In genomic region chr19:6849506-6850068, GRCm38 (mm10) we compare ENCODE assay signal across 19 mouse cellular contexts. TPM values are rescaled to one million over a fixed set of nuclear protein-coding genes. Genes with fewer than 3 reads are reported as not detected.
A peak's percentile ranks its signal among the peaks of the same experiment; 100 is the strongest.
DNase-seq lines count a peak whose midpoint lies in the region; ATAC-seq and TF ChIP-seq lines count a peak whose summit lies in the region.
"Had no signal": no experiment of that assay in that cellular context is flagged by ENCODE, and none has a peak within 500 bp of the region (broad histone marks: within the 10 kb centered on the region; RNA-seq: fewer than 3 reads in every experiment).

No protein-coding gene starts in this region.

- no peaks in the 10 kb centered on the region for H3K9me3 ChIP-seq in forebrain, embryonic 11.5 days (ENCODE audit: control insufficient read depth, low read length)
- no peaks in the 10 kb centered on the region for H3K9me3 ChIP-seq in forebrain, embryonic 10.5 days
- no peaks in the 10 kb centered on the region for H3K9me3 ChIP-seq in midbrain, embryonic 11.5 days (ENCODE audit: control insufficient read depth, low read length)
- no peaks in the 10 kb centered on the region for H3K9me3 ChIP-seq in midbrain, postnatal 0 days (ENCODE audit: low read length)
- H3K9me3 ChIP-seq: embryonic facial prominence, embryonic 12.5 days; forebrain, embryonic 13.5 days; G1E; heart, embryonic 15.5 days; hindbrain, embryonic 15.5 days had no signal

- no peak overlapping the region for H3K4me2 ChIP-seq in forebrain, embryonic 11.5 days (ENCODE audit: low read depth, low read length, severe bottlenecking)
- H3K4me2 ChIP-seq in midbrain, embryonic 11.5 days: no peak overlapping the region
- no peak overlapping the region for H3K4me2 ChIP-seq in midbrain, postnatal 0 days (ENCODE audit: low read depth, low read length, poor library complexity, severe bottlenecking)
- H3K4me2 ChIP-seq: embryonic facial prominence, embryonic 12.5 days; forebrain, embryonic 13.5 days; heart, embryonic 11.5 days; heart, embryonic 15.5 days; hindbrain, embryonic 15.5 days had no signal

- H3K4me3 ChIP-seq in forebrain, embryonic 11.5 days (ENCODE audit: low read depth, low read length): no peak overlapping the region
- H3K4me3 ChIP-seq in forebrain, embryonic 10.5 days: no peak overlapping the region
- no peak overlapping the region for H3K4me3 ChIP-seq in midbrain, embryonic 11.5 days (ENCODE audit: low read depth, low read length)
- no peak overlapping the region for H3K4me3 ChIP-seq in midbrain, postnatal 0 days (ENCODE audit: low read depth, low read length)
- H3K4me3 ChIP-seq: embryonic facial prominence, embryonic 12.5 days; forebrain, embryonic 13.5 days; heart, embryonic 15.5 days; hindbrain, embryonic 15.5 days had no signal

- no peak for ATAC-seq in forebrain, embryonic 11.5 days (replicated peaks; ENCODE audit: low FRiP score)
- no peak for ATAC-seq in midbrain, embryonic 11.5 days (ENCODE audit: low FRiP score)
- no peak for ATAC-seq in midbrain, postnatal 0 days (ENCODE audit: low FRiP score)
- ATAC-seq: forebrain, embryonic 13.5 days; forebrain, postnatal 0 days; intestine, embryonic 16.5 days had no signal

- 67% methylated on average over 23 of the region's 23 CpGs for WGBS in forebrain, embryonic 11.5 days
- 70% methylated on average over 23 of the region's 23 CpGs for WGBS in forebrain, embryonic 10.5 days
- 66% methylated on average over 23 of the region's 23 CpGs for WGBS in midbrain, embryonic 11.5 days
- WGBS in midbrain, postnatal 0 days: 70% methylated on average over 23 of the region's 23 CpGs

- no peak for TF ChIP-seq CTCF in midbrain, postnatal 0 days (IDR thresholded peaks at IDR 0.05)

- DNase-seq in forebrain, embryonic 11.5 days (ENCODE audit: low spot score): peak; percentile 46
- DNase-seq in forebrain, embryonic 10.5 days (ENCODE audit: extremely low spot score, low spot score): no peak
- DNase-seq in midbrain, embryonic 11.5 days (ENCODE audit: low spot score, missing footprints): peak; percentile 56
- DNase-seq in midbrain, postnatal 0 days (ENCODE audit: low spot score): no peak
- peak; percentile 78 for DNase-seq in retina, postnatal 1 day
- no peak for DNase-seq in right cerebral cortex, postnatal 14 days
- DNase-seq: adrenal gland, adult 8-10 months; adrenal gland, postnatal 36 days; cerebellum, postnatal 25 days; forebrain, postnatal 0 days; gastrocnemius, postnatal 14 days; heart, postnatal 14 days had no signal

- H3K9ac ChIP-seq in forebrain, embryonic 11.5 days (ENCODE audit: low read length): no peak overlapping the region
- no peak overlapping the region for H3K9ac ChIP-seq in midbrain, embryonic 11.5 days (ENCODE audit: low read length)
- no peak overlapping the region for H3K9ac ChIP-seq in midbrain, postnatal 0 days (replicated peaks; ENCODE audit: low read length, poor library complexity, severe bottlenecking)
- H3K9ac ChIP-seq: embryonic facial prominence, embryonic 12.5 days; forebrain, embryonic 13.5 days; forebrain, postnatal 0 days; heart, embryonic 15.5 days; hindbrain, embryonic 15.5 days had no signal

- H3K36me3 ChIP-seq in forebrain, embryonic 11.5 days (ENCODE audit: control insufficient read depth, insufficient read depth, low read length): no peaks in the 10 kb centered on the region
- no peaks in the 10 kb centered on the region for H3K36me3 ChIP-seq in forebrain, embryonic 10.5 days (replicated peaks)
- no peaks in the 10 kb centered on the region for H3K36me3 ChIP-seq in midbrain, embryonic 11.5 days (ENCODE audit: control insufficient read depth, insufficient read depth, low read length)
- no peaks in the 10 kb centered on the region for H3K36me3 ChIP-seq in midbrain, postnatal 0 days (ENCODE audit: insufficient read depth, low read length)
- H3K36me3 ChIP-seq: embryonic facial prominence, embryonic 12.5 days; heart, embryonic 15.5 days; hindbrain, embryonic 15.5 days had no signal

- peaks cover 6% of the 10 kb centered on the region; the same call in 1 of the 2 replicates for H3K4me1 ChIP-seq in forebrain, embryonic 11.5 days (replicated peaks; ENCODE audit: control insufficient read depth, insufficient read depth, low read length)
- H3K4me1 ChIP-seq in forebrain, embryonic 10.5 days: peaks cover 24% of the 10 kb centered on the region
- H3K4me1 ChIP-seq in midbrain, embryonic 11.5 days (ENCODE audit: control insufficient read depth, insufficient read depth, low read length): peaks cover 7% of the 10 kb centered on the region
- H3K4me1 ChIP-seq in midbrain, postnatal 0 days (ENCODE audit: insufficient read depth, low read length): peaks cover 7% of the 10 kb centered on the region; the same call in 1 of the 2 replicates

- H3K27ac ChIP-seq in forebrain, embryonic 11.5 days (ENCODE audit: low read depth, low read length): no peak overlapping the region
- no peak overlapping the region; the same call in 1 of the 2 replicates for H3K27ac ChIP-seq in forebrain, embryonic 10.5 days
- no peak overlapping the region for H3K27ac ChIP-seq in midbrain, embryonic 11.5 days (ENCODE audit: low read depth, low read length)
- no peak overlapping the region for H3K27ac ChIP-seq in midbrain, postnatal 0 days (ENCODE audit: low read depth, low read length)
- H3K27ac ChIP-seq: embryonic facial prominence, embryonic 12.5 days; forebrain, embryonic 13.5 days; heart, embryonic 15.5 days; hindbrain, embryonic 15.5 days had no signal

- peaks cover 36% of the 10 kb centered on the region for H3K27me3 ChIP-seq in forebrain, embryonic 11.5 days (ENCODE audit: control insufficient read depth, insufficient read depth, low read length)
- H3K27me3 ChIP-seq in forebrain, embryonic 10.5 days (ENCODE audit: poor library complexity, severe bottlenecking): peaks cover 94% of the 10 kb centered on the region
- H3K27me3 ChIP-seq in midbrain, embryonic 11.5 days (ENCODE audit: control insufficient read depth, insufficient read depth, low read length): peaks cover 38% of the 10 kb centered on the region
- peaks cover 41% of the 10 kb centered on the region for H3K27me3 ChIP-seq in midbrain, postnatal 0 days (ENCODE audit: insufficient read depth, low read length)

RNA-seq across cellular contexts. Expression of gene Ccdc88b, which starts 8.4 kb away (rescaled TPM):
- 0.56 and 0.80 TPM in 2 replicates for polyA plus RNA-seq in forebrain, embryonic 11.5 days (2014; fragmentation: Nextera tagmentation; extraction: Ambion mirVana)
- 0.32 and 0.36 TPM in 2 replicates for polyA plus RNA-seq in forebrain, embryonic 10.5 days (2016; fragmentation: Nextera tagmentation; extraction: Ambion mirVana)
- 0.26 and 0.58 TPM in 2 replicates for polyA plus RNA-seq in midbrain, embryonic 11.5 days (2014; fragmentation: Nextera tagmentation; extraction: Ambion mirVana)
- total RNA-seq in midbrain, postnatal 0 days (2014; rRNA removed): 1.0 and 1.9 TPM in 2 replicates
- 0.86 and 1.8 TPM in 2 replicates for polyA plus RNA-seq in midbrain, postnatal 0 days (2015; fragmentation: Nextera tagmentation; extraction: Ambion mirVana)

RNA-seq across cellular contexts. Expression of gene Rps6ka4, which starts 9.2 kb away (rescaled TPM):
- 6.0 and 7.2 TPM in 2 replicates for polyA plus RNA-seq in forebrain, embryonic 11.5 days (2014; fragmentation: Nextera tagmentation; extraction: Ambion mirVana)
- 4.9 and 5.4 TPM in 2 replicates for polyA plus RNA-seq in forebrain, embryonic 10.5 days (2016; fragmentation: Nextera tagmentation; extraction: Ambion mirVana)
- 4.8 and 5.1 TPM in 2 replicates for polyA plus RNA-seq in midbrain, embryonic 11.5 days (2014; fragmentation: Nextera tagmentation; extraction: Ambion mirVana)
- 20.6 and 31.1 TPM in 2 replicates for total RNA-seq in midbrain, postnatal 0 days (2014; rRNA removed)
- 18.5 and 19.1 TPM in 2 replicates for polyA plus RNA-seq in midbrain, postnatal 0 days (2015; fragmentation: Nextera tagmentation; extraction: Ambion mirVana)

RNA-seq across cellular contexts. Expression of gene Trmt112, which starts 59.9 kb away (rescaled TPM):
- 144 and 152 TPM in 2 replicates for polyA plus RNA-seq in forebrain, embryonic 11.5 days (2014; fragmentation: Nextera tagmentation; extraction: Ambion mirVana)
- 155 and 159 TPM in 2 replicates for polyA plus RNA-seq in forebrain, embryonic 10.5 days (2016; fragmentation: Nextera tagmentation; extraction: Ambion mirVana)
- polyA plus RNA-seq in midbrain, embryonic 11.5 days (2014; fragmentation: Nextera tagmentation; extraction: Ambion mirVana): 147 and 151 TPM in 2 replicates
- total RNA-seq in midbrain, postnatal 0 days (2014; rRNA removed): 80.6 and 85.4 TPM in 2 replicates
- polyA plus RNA-seq in midbrain, postnatal 0 days (2015; fragmentation: Nextera tagmentation; extraction: Ambion mirVana): 110 and 118 TPM in 2 replicates

Comparison
In these comparisons a context has a peak if more than half of its experiments do, and no peak if none do; other contexts are left out.
1. DNase-seq: peak in forebrain, embryonic 11.5 days (single experiment), midbrain, embryonic 11.5 days (single experiment) and retina, postnatal 1 day (single experiment); none in forebrain, embryonic 10.5 days (single experiment), midbrain, postnatal 0 days (single experiment) and right cerebral cortex, postnatal 14 days (single experiment).